Mouse (Mus musculus): ENCODE data around the gene Spon1.

Gene Spon1

GRCm38 (mm10) chr7:113774906-113775305 lies 9.1 kb downstream of the Spon1 start:
- in situ Hi-C loops (cut with MboI, MseI) = loop anchor here (5.0 to 25.0 kb wide), 2 partner anchors 242 to 437 kb away; no protein-coding TSS in a partner anchor

DNA sequence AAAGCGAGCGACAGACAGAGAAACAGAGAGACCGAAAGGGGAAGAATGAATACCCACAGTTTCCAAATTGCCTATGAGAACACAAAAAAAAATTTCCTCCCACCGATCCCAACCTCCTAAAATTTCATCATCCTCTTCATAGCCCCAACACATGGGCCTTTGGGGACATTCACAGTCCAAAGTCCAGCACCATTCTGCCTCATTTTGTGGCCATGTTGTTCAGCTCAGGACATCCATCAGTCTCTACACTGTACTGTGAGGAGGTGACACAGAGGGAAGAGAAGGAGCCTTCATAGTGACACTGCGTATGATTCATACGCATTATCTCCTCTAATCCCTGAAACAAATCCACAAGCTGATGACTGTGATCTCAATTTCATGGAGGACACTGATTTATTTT lies 12.7 kb downstream of the Spon1 start:
- in situ Hi-C loops (cut with MboI, MseI) = no loop called here

DNA sequence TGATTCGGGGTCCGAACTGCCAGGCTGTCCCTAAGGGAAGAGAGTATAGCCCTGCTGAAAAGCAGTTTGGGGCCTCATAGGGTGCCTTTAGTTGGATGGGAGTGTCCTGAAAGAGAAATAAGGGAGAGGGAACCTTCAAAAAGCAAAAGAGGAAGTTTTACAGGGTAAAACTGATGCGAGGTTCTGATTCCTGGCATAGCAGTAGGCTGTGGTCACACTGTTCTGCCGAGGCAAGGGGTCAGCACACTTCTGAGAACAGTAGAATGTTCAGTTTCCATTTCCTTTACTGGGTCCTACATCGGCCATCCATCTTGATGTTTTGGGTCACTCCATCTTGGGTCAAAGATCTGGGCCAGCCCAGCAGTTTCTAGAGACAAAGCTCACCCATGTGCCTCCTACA lies 14.5 kb downstream of the Spon1 start:
- in situ Hi-C loops (cut with MboI, MseI) = no loop called here

- in situ Hi-C loops (cut with MboI, MseI) = no loop called here
Measured at GRCm38 (mm10) chr7:113791991-113792390, 26.2 kb downstream of the Spon1 start.

DNA sequence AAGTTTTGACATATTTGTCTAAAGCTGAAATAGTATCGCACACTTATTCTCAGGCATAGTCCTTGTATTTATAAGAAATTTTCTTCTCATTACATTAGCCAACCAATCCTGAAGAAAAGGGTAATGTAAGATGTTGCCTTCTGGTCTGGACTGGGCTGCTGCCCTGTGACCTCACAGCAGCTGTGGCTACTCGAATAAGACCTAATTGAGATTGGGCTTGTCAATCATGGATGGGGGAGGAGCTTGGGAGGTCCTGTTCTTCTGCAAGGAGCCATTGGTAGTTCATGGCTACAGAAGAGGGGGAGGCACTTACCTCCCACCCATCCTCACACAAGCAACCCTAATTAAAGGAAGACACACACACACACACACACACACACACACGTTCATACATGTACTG lies 27.1 kb downstream of the Spon1 start:
- in situ Hi-C loops (cut with MboI, MseI) = no loop called here

- in situ Hi-C loops (cut with MboI, MseI) = no loop called here
Measured at GRCm38 (mm10) chr7:113795209-113795608, 29.4 kb downstream of the Spon1 start.

DNA sequence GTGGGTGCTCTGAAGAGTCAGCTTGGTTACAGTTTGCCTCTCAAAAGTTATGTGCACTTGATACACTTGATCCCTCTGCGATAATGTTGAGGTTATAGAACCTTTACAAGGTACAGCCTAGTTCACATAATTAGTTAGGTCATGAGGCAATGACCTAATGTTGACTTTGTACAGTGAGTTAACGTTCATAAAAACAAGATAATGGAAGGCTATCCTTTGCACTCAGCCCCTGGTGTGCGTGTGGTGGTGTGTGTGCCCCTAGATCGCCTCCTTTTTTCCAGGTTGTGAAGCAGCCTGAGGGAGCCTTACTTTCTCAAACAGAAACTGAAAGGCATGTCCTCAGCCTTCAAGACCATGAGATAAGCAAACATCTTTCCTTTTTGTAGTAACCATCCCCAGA lies 31.3 kb downstream of the Spon1 start:
- in situ Hi-C loops (cut with MboI, MseI) = no loop called here

GRCm38 (mm10) chr7:113798605-113799255 lies 32.9 kb downstream of the Spon1 start:
- in situ Hi-C loops (cut with MboI, MseI) = no loop called here

DNA sequence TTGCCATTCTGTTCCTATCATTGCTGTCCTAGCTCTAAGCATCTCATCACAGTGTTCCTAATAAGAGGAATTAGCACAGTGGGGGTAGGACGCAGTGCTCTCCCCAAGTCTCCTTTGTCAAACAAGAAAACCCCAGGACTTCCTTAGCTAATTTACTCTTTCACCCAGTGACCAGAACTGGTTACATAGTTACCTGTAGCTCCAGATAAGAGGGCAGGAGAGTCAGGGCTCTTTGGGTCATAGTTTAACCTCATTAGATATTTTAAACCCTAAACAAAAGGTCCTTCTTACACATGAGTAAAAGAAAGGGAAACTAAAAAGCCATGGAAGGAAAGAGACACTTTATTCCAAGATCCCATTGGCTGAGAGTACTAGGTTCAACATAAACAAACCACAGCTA lies 44.0 kb downstream of the Spon1 start:
- in situ Hi-C loops (cut with MboI, MseI) = no loop called here

DNA sequence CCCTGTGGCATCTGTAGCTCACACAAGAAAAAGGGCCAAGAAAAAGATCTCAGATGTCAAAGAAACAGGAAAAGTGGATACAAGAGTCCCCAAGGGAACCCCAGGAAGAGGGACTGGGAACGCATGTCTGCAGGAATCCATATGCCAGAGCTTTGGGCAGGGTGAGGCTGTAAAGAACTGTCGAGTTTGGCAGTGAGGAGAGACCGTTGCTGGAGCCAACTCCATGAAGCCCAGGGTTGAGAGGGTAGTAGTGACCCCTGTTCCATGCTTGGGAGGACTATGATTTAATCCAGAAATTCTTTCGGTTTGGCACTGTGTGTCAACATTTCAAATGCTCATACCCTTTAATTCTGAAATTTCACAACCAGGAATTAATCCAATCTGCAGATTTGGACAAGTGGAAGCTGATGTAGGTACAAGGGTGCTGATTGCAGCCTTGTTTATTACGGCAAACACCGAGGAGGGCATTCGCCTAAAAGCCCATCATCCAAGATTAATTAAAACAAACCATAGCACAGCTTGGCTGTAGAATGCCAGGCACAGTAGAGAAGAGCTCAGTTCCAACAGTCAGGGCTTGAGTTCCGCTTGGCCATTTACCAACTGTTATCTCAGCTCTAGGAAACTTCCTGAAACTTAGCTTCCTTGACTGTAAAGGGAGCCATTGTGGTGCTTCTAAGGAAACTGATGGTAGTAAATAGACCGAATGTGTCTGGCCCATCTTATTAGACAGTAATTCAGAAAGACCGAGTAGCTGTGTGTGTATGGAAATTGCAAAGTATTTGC lies 45.8 kb downstream of the Spon1 start:
- in situ Hi-C loops (cut with MboI, MseI) = no loop called here

DNA sequence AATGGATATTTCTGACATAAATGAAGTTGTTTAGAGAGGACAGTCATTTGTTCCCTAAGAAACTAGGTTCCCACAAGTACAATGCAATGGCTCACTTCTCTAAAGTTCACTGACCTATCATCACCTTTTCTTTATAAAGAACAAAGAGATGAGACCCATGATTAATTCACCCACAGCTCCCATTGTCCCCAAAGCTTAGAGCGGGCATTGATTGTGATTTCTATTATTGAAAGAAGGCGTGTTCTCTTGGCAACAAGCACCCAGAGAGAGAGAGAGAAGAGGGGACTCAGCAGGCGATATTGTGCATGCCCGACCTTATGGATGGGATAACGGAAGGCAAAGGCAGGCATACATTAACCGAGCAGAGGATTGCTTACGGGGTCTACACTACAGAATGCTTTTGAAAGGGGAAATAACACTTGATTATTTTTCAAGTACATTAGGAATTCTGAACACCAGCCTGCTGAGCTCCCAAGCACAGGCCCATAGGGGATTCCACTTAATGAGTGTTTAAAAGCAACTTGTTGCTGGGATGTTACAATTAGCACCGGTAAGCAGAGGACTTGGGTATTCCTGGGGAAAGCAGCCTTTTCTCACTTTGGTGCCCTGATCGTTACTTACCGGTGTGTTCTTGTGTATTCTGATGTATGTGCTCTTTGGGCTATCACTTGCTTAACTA lies 48.4 kb downstream of the Spon1 start:
- in situ Hi-C loops (cut with MboI, MseI) = no loop called here

DNA sequence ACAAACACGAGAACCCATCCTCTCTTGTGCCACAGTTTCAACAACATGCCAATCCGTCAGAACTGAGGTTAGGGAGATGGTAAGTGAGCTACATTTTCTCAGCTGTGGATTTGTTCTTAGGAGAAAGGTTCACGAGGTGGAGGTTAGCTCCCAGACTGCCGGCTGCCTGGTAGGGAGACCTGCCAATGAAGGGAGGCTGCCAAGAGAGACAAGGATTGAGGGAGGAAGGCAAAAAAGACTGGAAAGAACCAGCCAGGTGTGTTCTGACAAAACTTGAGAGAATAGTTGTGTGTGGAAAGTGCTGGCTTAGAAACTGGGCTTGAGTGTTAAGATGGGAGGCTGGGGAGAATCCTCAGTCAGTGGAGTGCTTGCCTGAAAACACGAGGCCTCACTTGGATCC lies 49.9 kb downstream of the Spon1 start:
- in situ Hi-C loops (cut with MboI, MseI) = no loop called here

GRCm38 (mm10) chr7:113816827-113817334 lies 51.1 kb downstream of the Spon1 start:
- in situ Hi-C loops (cut with MboI, MseI) = no loop called here

GRCm38 (mm10) chr7:113818116-113818515 lies 52.3 kb downstream of the Spon1 start:
- in situ Hi-C loops (cut with MboI, MseI) = no loop called here

GRCm38 (mm10) chr7:113820213-113820612 lies 54.4 kb downstream of the Spon1 start:
- in situ Hi-C loops (cut with MboI, MseI) = no loop called here

- in situ Hi-C loops (cut with MboI, MseI) = no loop called here
Measured at GRCm38 (mm10) chr7:113823026-113823425, 57.2 kb downstream of the Spon1 start.

DNA sequence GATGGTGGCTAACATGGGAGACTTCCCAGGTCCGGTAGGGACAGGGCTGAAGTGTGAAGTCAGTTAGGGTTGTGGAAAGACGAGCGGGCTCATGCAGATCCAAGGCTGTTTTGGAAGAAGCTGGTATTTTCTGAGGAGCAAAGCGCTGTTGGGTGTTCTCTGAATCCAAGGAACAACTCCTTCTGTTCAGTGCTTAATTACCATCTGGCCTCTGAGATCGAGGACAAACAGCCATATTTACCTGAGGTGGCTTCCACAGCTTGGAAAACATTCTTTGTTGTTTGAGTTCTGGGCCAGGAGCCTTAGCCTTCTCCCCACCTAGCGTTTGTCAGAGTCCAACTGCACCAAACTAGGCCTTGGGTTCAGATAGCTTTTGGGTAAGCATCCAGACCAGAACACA lies 58.9 kb downstream of the Spon1 start:
- in situ Hi-C loops (cut with MboI, MseI) = no loop called here

GRCm38 (mm10) chr7:113825498-113826205 lies 59.9 kb downstream of the Spon1 start:
- in situ Hi-C loops (cut with MboI, MseI) = no loop called here

- in situ Hi-C loops (cut with MboI, MseI) = no loop called here
Measured at GRCm38 (mm10) chr7:113826510-113826909, 60.7 kb downstream of the Spon1 start.

DNA sequence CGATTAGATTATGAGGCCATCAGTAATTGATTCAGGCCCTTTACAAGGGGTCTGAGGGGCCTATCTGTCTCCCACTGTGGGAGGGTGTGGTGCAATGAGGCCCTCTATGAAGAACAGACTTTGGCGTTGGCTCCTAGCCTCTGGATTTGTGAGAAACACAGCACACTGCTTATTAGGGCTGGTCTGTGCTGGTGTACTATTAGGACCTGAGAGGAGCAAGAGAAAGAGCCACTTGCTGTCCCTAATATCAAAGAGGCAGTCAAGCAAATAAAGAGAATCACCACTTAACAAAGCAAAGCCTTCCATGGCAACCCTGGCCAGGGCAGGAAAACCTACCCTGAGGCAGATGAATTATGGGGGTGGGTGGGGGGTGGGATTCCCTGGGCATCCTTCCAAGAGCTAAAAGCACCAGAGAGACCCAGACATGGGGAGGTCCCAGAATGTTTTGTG lies 62.3 kb downstream of the Spon1 start:
- in situ Hi-C loops (cut with MboI, MseI) = no loop called here

DNA sequence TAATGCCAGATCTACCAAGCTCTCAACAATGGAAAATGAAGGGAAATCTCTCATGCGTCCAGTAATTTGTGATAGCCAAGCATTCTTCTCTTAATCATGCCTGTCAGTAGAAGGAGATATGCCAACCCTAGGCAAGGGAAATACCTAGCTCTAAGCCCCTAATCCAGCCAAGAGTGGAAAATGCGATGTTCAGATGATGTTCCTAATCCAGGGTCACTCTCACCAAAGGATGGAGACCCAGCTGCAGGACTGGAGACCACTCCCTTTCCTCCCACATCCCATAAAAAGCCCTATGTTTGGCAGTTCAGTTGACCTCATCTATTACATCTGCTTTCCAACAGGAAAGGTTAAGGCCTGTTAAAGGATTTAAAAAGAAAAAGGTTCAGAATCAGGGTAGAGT lies 62.8 kb downstream of the Spon1 start:
- in situ Hi-C loops (cut with MboI, MseI) = no loop called here

DNA sequence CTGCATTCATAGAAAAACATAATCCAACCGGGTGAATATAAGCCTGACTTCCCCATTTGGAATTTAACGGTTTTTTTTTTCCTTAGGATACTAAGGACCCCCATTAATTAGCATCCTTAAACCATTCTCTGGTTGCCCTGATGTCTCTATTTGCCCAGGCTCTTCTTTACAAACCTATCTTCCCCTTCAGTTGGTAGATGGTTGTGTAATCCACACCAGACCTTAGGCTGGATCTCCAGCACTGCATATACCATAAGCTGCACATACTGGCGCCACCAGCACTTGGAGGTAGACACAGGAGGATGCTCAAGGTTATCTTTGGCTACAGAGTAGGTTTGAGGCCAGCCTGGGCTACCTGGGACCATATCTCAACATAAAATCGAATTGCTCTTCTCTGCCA lies 71.4 kb downstream of the Spon1 start:
- in situ Hi-C loops (cut with MboI, MseI) = no loop called here

Data from T-helper 2 cell (primary cell).